Mouse (Mus musculus) hindbrain, postnatal 0 days (tissue): Measurements from ENCODE around the gene Akap11. TPM values are rescaled to one million over a fixed set of nuclear protein-coding genes. Genes with fewer than 3 reads are reported as not detected.

Experiments
- ATAC-seq: fragments of 200-750 bp; cut with Nextera tagmentation; 2 replicates; pipeline ENCODE4 v1.8.0; 2017; ENCODE audit warnings: mild to moderate bottlenecking, moderate TSS enrichment, moderate library complexity
- DNase-seq: peaks from one replicate; pipeline ENCODE4 v3.0.0-alpha.2; 2015; ENCODE audit warnings: low spot score
- H3K27ac ChIP-seq: fragments of 300-500 bp; sonication (generic); 2 replicates; pipeline ENCODE4 v1.5.1; 2014; ENCODE audit warnings: mild to moderate bottlenecking
- H3K27me3 ChIP-seq: fragments of 300-500 bp; sonication (generic); 2 replicates; pipeline ENCODE4 v1.6.1; 2014; ENCODE audit warnings: low read length, mixed read lengths; ENCODE audit not compliant: insufficient read depth
- H3K36me3 ChIP-seq: fragments of 300-500 bp; sonication (generic); 2 replicates; pipeline ENCODE4 v1.6.1; 2014; ENCODE audit warnings: low read length, mixed read lengths; ENCODE audit not compliant: insufficient read depth
- H3K4me1 ChIP-seq: fragments of 300-500 bp; sonication (generic); 2 replicates; pipeline ENCODE4 v1.6.1; 2014; ENCODE audit warnings: antibody characterized with exemption, low read length, mixed read lengths; ENCODE audit not compliant: insufficient read depth
- H3K4me2 ChIP-seq: fragments of 300-500 bp; sonication (generic); 2 replicates; pipeline ENCODE4 v1.6.1; 2014; ENCODE audit warnings: low read depth, mild to moderate bottlenecking, low read length, moderate library complexity, mixed read lengths
- H3K4me3 ChIP-seq: fragments of 300-500 bp; sonication (generic); 2 replicates; pipeline ENCODE4 v1.5.1; 2014; ENCODE audit warnings: low read length
- H3K9ac ChIP-seq: fragments of 300-500 bp; sonication (generic); replicated peaks from 2 replicates; pipeline ENCODE4 v1.6.1; 2014; ENCODE audit warnings: mild to moderate bottlenecking, low read length, moderate library complexity, mixed read lengths
- H3K9me3 ChIP-seq: fragments of 300-500 bp; sonication (generic); 2 replicates; pipeline ENCODE4 v1.6.1; 2016; ENCODE audit warnings: low read length, mixed read lengths
- CTCF ChIP-seq: IDR thresholded peaks from 2 replicates; pipeline ENCODE4 v1.5.1; 2016; ENCODE audit warnings: antibody characterized with exemption, control low read depth, low read depth
- WGBS: fragments of 180-500 bp; shearing (Covaris S2); extraction: QIAGEN DNeasy Blood & Tissue Kit; methylation state at CpG from one replicate; pipeline ENCODE4 v1.1.7; 2014; 5-methylcytosine and 5-hydroxymethylcytosine counted together
- polyA plus RNA-seq: library from polyadenylated mRNA; unstranded; fragments of >200 nt; fragmentation: Nextera tagmentation; extraction: Ambion mirVana; gene quantifications from 2 replicates; pipeline ENCODE4 v1.2.1, GENCODE M21; 2015
- total RNA-seq: library from RNA; depleted of rRNA; stranded (reverse); fragments of >200 nt; gene quantifications from 2 replicates; pipeline ENCODE4 v1.2.3, GENCODE M21; 2014

Akap11 gene
- total and polyA plus RNA-seq, 2 experiments from 2014 or later, result 31.3 to 64.5 TPM

DNA sequence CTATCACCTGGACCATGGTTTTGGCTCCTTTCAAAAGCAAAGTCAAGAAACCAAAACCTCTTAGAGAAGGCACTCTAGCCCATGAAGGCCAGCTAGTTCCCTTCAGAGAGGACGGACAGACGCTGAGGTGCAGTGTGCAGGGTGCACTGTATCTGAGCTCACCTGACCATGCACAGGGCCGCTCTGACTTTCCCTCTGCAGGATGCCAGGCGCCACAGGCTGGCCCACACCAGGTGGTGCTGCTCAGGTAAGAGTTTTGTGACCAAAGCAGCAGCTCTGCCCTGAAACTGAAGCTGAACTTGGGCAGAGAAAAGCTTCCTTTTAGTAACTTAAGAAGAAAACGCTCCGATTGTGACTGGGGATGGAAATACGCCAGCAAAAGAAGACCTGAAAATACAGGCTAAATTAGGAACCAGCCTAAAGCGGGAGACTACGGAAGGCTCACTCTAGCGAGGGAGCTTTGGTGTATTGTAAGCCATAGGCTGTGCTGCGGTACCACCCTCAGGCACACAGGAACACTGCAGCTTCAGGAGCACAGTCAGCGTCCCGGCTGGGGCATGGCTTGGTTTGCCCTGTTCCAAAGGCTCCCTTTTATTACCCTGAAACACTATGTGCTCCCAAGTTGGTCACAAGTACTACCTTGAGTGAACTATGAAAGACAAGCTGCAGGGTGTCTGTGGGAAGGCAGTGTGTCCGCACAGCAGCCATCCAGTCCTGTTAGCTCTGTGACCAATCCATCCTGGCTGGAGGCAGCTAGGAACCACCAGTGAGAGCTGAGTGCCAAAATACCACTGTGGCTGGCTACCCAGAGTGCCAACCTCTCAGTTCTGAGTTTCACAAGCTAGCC is 54.0 kb downstream of the Akap11 start:
- peaks cover 4% of the 10 kb centered on the region; the same call in 1 of the 2 replicates for H3K4me1 ChIP-seq
- H3K9me3 ChIP-seq, result no peaks in the 10 kb centered on the region
- ATAC-seq (peak; percentile 95), DNase-seq (peak; percentile 85)
- no peaks in the 10 kb centered on the region for H3K27me3 ChIP-seq
- peak overlapping the region; percentile 30; the same call in 1 of the 2 replicates for H3K4me2 ChIP-seq
- peak overlapping the region; percentile 21; the same call in 1 of the 2 replicates for H3K9ac ChIP-seq
- 18% methylated on average over 14 of the region's 14 CpGs for WGBS
- no peak overlapping the region for H3K4me3 ChIP-seq
- H3K36me3 ChIP-seq, result no peaks in the 10 kb centered on the region
- peak; percentile 91 for TF ChIP-seq CTCF
- no peak overlapping the region for H3K27ac ChIP-seq

DNA sequence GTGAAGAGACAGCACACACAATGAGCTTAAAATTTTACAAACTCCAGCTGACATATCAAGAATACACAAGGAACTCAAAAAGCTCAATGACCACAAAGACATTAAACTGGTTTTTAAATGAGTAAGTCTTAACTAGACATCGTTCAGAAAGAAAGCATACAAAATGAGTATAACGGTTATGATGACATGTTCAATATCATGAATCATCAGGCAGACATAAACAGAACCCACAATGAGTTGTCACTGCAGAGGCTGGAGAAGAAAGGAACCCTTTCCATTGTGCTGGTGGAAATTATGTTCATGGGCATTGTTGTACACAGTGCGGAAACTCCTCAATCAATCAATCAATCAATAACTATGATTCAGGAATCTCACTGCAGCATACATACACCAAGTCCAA is 62.5 kb downstream of the Akap11 start:
- H3K4me2 ChIP-seq, result no peak overlapping the region
- H3K27me3 ChIP-seq, result no peaks in the 10 kb centered on the region
- no peak overlapping the region for H3K27ac ChIP-seq
- H3K9me3 ChIP-seq, result no peaks in the 10 kb centered on the region
- H3K9ac ChIP-seq, result no peak overlapping the region
- no peak for TF ChIP-seq CTCF
- WGBS, result 91% methylated on average over 3 of the region's 3 CpGs
- no peak overlapping the region for H3K4me3 ChIP-seq
- DNase-seq, result no peak
- H3K36me3 ChIP-seq, result no peaks in the 10 kb centered on the region
- no peak for ATAC-seq
- H3K4me1 ChIP-seq, result no peaks in the 10 kb centered on the region

DNA sequence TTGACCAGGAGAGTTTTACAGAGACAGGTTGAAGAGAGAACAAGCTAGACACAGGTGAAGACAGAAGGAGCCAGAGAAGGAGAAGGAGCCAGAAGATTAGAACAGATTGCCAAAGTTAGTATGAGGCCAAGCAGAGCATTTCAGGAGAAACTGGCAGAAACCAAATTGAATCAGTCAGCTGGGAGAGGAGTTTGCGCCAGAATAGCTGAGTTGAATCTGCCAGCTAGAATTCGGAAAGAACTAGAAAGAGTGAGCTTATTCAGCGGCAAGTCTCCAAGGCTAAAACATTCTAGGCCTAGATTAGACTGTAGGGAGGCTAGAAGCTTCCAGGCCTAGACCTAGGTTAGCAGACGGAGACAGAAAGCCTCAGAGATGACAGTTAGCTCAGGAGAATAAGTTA is 65.9 kb downstream of the Akap11 start:
- no peak overlapping the region for H3K4me2 ChIP-seq
- TF ChIP-seq CTCF, result no peak
- 82% methylated on average over 4 of the region's 4 CpGs for WGBS
- H3K4me3 ChIP-seq, result no peak overlapping the region
- H3K27ac ChIP-seq, result no peak overlapping the region
- no peaks in the 10 kb centered on the region for H3K27me3 ChIP-seq
- DNase-seq, result no peak
- H3K9me3 ChIP-seq, result no peaks in the 10 kb centered on the region
- H3K9ac ChIP-seq, result no peak overlapping the region
- ATAC-seq, result no peak
- no peaks in the 10 kb centered on the region for H3K36me3 ChIP-seq
- H3K4me1 ChIP-seq, result no peaks in the 10 kb centered on the region

DNA sequence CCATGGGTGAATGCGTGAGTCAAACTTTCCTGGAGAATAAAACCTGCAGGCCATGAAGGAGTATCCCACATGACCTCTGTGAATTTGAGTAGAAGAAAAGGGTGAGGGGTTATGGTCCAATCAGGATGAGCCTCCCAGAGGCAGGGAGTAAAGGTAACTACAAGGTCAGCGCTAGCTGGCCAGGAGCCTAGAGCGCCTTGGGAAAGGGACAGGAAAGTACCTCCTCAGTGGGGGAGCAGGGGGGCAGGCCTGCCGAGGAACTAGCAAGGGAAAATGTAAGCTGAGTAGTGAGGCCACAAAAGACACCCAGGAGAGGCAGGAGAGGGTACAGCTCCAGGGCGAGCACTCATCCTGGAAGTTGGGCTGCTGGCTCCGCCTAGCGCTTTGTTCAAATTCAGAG is 67.6 kb downstream of the Akap11 start:
- no peak overlapping the region for H3K27ac ChIP-seq
- TF ChIP-seq CTCF, result no peak
- no peaks in the 10 kb centered on the region for H3K4me1 ChIP-seq
- no peak overlapping the region for H3K9ac ChIP-seq
- H3K9me3 ChIP-seq, result no peaks in the 10 kb centered on the region
- no peaks in the 10 kb centered on the region for H3K27me3 ChIP-seq
- ATAC-seq, result no peak
- WGBS, result 72% methylated on average over 7 of the region's 7 CpGs
- no peak overlapping the region for H3K4me3 ChIP-seq
- no peak overlapping the region for H3K4me2 ChIP-seq
- DNase-seq, result no peak
- no peaks in the 10 kb centered on the region for H3K36me3 ChIP-seq

DNA sequence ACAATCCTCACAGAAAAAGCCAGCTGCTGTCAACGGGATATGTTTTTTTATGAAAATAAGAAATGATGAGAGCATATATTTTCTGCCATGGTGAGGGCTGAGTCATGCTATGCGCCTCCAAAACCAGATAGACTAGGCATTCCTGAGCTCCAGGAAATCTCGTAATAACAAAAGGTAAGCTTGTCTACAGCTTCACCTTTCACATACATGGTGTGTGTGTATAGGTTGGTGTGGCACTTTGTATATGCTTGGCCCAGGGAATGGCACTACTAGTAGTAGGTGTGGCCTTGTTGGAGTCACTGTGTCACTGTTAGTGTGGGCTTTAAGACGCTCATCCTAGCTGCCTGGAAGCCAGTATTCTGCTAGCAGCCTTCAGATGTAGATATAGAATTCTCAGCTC is 68.6 kb downstream of the Akap11 start:
- WGBS, result 90% methylated on average over 4 of the region's 4 CpGs

GRCm38 (mm10) chr14:78464353-78464752 is 72.3 kb downstream of the Akap11 start:
- no peak for TF ChIP-seq CTCF
- no peak overlapping the region for H3K9ac ChIP-seq

More for the DNA sequence above, 68.6 kb downstream of the Akap11 start:
- Histone ChIP-seq H3K36me3 (no peaks in the 10 kb centered on the region), H3K4me1 (no peaks in the 10 kb centered on the region), H3K27ac (no peak overlapping the region), H3K4me2 (no peak overlapping the region), H3K9me3 (no peaks in the 10 kb centered on the region), H3K9ac (no peak overlapping the region), H3K27me3 (no peaks in the 10 kb centered on the region), H3K4me3 (no peak overlapping the region)
- no peak for DNase-seq
- TF ChIP-seq CTCF, result no peak
- ATAC-seq, result no peak

GRCm38 (mm10) chr14:78459121-78459520 is 77.5 kb downstream of the Akap11 start:
- WGBS, result 57% methylated on average over 5 of the region's 5 CpGs
- H3K27ac ChIP-seq, result no peak overlapping the region
- ATAC-seq (no peak), DNase-seq (no peak)
- no peak overlapping the region for H3K9ac ChIP-seq
- TF ChIP-seq CTCF, result no peak
- no peak overlapping the region for H3K4me3 ChIP-seq
- no peaks in the 10 kb centered on the region for H3K9me3 ChIP-seq
- H3K4me1 ChIP-seq, result no peaks in the 10 kb centered on the region
- H3K4me2 ChIP-seq, result no peak overlapping the region
- H3K36me3 ChIP-seq, result no peaks in the 10 kb centered on the region
- H3K27me3 ChIP-seq, result no peaks in the 10 kb centered on the region

More at GRCm38 (mm10) chr14:78464353-78464752, 72.3 kb downstream of the Akap11 start:
- H3K27me3 ChIP-seq, result no peaks in the 10 kb centered on the region
- no peak overlapping the region for H3K4me2 ChIP-seq
- 90% methylated on average over 4 of the region's 4 CpGs for WGBS
- H3K27ac ChIP-seq, result no peak overlapping the region
- H3K4me3 ChIP-seq, result no peak overlapping the region
- ATAC-seq (no peak), DNase-seq (no peak)
- H3K9me3 ChIP-seq, result no peaks in the 10 kb centered on the region
- no peaks in the 10 kb centered on the region for H3K36me3 ChIP-seq
- H3K4me1 ChIP-seq, result no peaks in the 10 kb centered on the region
